ENCODE assay signal across 21 mouse cellular contexts in genomic region chr2:181036561-181036960, GRCm38 (mm10). TPM values are rescaled to one million over a fixed set of nuclear protein-coding genes. Genes with fewer than 3 reads are reported as not detected.
"Had no signal": no experiment of that assay in that cellular context is flagged by ENCODE, and none has a peak within 500 bp of the region (broad histone marks: within the 10 kb centered on the region; RNA-seq: fewer than 3 reads in every experiment).

No protein-coding gene starts in this region.

- H3K27ac ChIP-seq: limb, embryonic 12.5 days; limb, embryonic 15.5 days; liver, embryonic 14.5 days; macrophage; stomach, embryonic 15.5 days had no signal

- ATAC-seq: inflammation-experienced regulatory T-cells, adult 6 months; intestine, embryonic 16.5 days; liver, postnatal 0 days; lung, postnatal 0 days had no signal

- H3K9me3 ChIP-seq: limb, embryonic 12.5 days; limb, embryonic 15.5 days; stomach, embryonic 15.5 days had no signal

- H3K4me2 ChIP-seq: limb, embryonic 12.5 days; limb, embryonic 15.5 days; liver, embryonic 11.5 days; lung, embryonic 14.5 days; stomach, embryonic 15.5 days had no signal

- DNase-seq: kidney, adult 18-20 months; kidney, adult 9 months; kidney, postnatal 14 days; kidney, postnatal 4 days; left cerebral cortex, postnatal 4 days; liver, postnatal 0 days; lung, embryonic 14.5 days; right cerebral cortex, adult 18-20 months; right cerebral cortex, postnatal 14 days; right cerebral cortex, postnatal 4 days; thymus, postnatal 36 days had no signal

- H3K9ac ChIP-seq: limb, embryonic 12.5 days; limb, embryonic 15.5 days; liver, embryonic 14.5 days; liver, postnatal 0 days; lung, embryonic 14.5 days; stomach, embryonic 15.5 days had no signal

- H3K4me3 ChIP-seq: limb, embryonic 12.5 days; limb, embryonic 15.5 days; stomach, embryonic 15.5 days had no signal

- H3K36me3 ChIP-seq: limb, embryonic 12.5 days; limb, embryonic 15.5 days; stomach, embryonic 15.5 days had no signal

RNA-seq across cellular contexts. Expression of gene Chrna4, which starts 6.8 kb away (rescaled TPM):
- total RNA-seq: megakaryocyte, adult 5-6 weeks had no signal
- polyA plus RNA-seq: inflammation-experienced regulatory T-cells, adult 6 months; macrophage had no signal
